Mouse (Mus musculus) neural tube, embryonic 14.5 days (tissue): ENCODE measurements at regions not wholly inside any gene's neighbourhood (a gene's known extent, or its start where the extent isn't known, plus 50 kb on each side); places are given as distances from the start of the nearest gene placed in this dataset.
"Not testable (repeated sequence)": the region's sequence is repeated elsewhere in the genome, so short reads cannot be mapped to it uniquely, and the experiment has no call there.

ENCODE experiments used
- ATAC-seq: fragments of 200-750 bp; cut with Nextera tagmentation; 2 replicates; pipeline ENCODE4 v1.8.0; 2017; ENCODE audit warnings: low read depth, mild to moderate bottlenecking, moderate TSS enrichment, moderate library complexity
- H3K27ac ChIP-seq: fragments of 300-500 bp; sonication (generic); 2 replicates; pipeline ENCODE4 v1.5.1; 2014; ENCODE audit warnings: low read depth, mild to moderate bottlenecking, control low read depth, low read length, moderate library complexity, mixed read lengths
- H3K27me3 ChIP-seq: fragments of 300-500 bp; sonication (generic); 2 replicates; pipeline ENCODE4 v1.6.1; 2014; ENCODE audit warnings: low read length; ENCODE audit not compliant: control insufficient read depth, insufficient read depth
- H3K36me3 ChIP-seq: fragments of 300-500 bp; sonication (generic); 2 replicates; pipeline ENCODE4 v1.6.1; 2014; ENCODE audit warnings: low read length, mixed read lengths; ENCODE audit not compliant: control insufficient read depth, insufficient read depth
- H3K4me1 ChIP-seq: fragments of 300-500 bp; sonication (generic); 2 replicates; pipeline ENCODE4 v1.6.1; 2014; ENCODE audit warnings: low read length; ENCODE audit not compliant: control insufficient read depth, insufficient read depth
- H3K4me2 ChIP-seq: fragments of 300-500 bp; sonication (generic); 2 replicates; pipeline ENCODE4 v1.6.1; 2014; ENCODE audit warnings: mild to moderate bottlenecking, low read depth, low read length, control low read depth
- H3K4me3 ChIP-seq: fragments of 300-500 bp; sonication (generic); 2 replicates; pipeline ENCODE4 v1.5.1; 2014; ENCODE audit warnings: low read depth, low read length, control low read depth, mixed read lengths
- H3K9ac ChIP-seq: fragments of 300-500 bp; sonication (generic); replicated peaks from 2 replicates; pipeline ENCODE4 v1.6.1; 2014; ENCODE audit warnings: low read depth, mild to moderate bottlenecking, control low read depth, low read length, mixed read lengths
- H3K9me3 ChIP-seq: fragments of 300-500 bp; sonication (generic); 2 replicates; pipeline ENCODE4 v1.6.1; 2016; ENCODE audit warnings: low read length; ENCODE audit not compliant: control insufficient read depth
- WGBS: fragments of 180-500 bp; shearing (Covaris S2); extraction: QIAGEN DNeasy Blood & Tissue Kit; methylation state at CpG from one replicate; pipeline ENCODE4 v1.1.7; 2014; 5-methylcytosine and 5-hydroxymethylcytosine counted together

DNA sequence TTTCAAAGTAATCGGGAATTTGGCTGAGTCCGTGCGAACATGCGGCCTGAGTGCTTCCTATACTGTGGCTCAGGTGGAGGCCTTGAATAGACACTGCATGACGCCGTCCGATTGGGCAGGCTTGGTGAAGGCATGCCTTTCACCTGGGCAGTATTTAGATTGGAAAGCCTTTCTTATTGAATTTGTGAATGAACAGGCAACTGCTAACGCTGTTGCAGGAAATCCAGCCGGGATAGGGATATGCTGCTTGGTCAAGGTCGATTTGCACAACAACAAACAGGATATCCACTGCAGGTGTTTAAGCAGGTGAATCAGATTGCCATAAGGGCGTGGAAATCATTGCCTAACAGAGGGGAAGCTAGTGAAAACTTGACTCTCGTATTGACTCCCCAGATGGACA, 183.7 kb upstream of the Ccdc54 start:
- not testable (repeated sequence) for H3K36me3 ChIP-seq, H3K27me3 ChIP-seq, H3K9me3 ChIP-seq, H3K27ac ChIP-seq, ATAC-seq, H3K4me2 ChIP-seq, H3K9ac ChIP-seq, H3K4me1 ChIP-seq, H3K4me3 ChIP-seq
- WGBS, result 90% methylated on average over 12 of the region's 12 CpGs

- no peak overlapping the region for H3K9ac ChIP-seq
- no peak for ATAC-seq
These were observed 175.3 kb upstream of the Ccdc54 start for GRCm38 (mm10) chr16:50766055-50766770.

DNA sequence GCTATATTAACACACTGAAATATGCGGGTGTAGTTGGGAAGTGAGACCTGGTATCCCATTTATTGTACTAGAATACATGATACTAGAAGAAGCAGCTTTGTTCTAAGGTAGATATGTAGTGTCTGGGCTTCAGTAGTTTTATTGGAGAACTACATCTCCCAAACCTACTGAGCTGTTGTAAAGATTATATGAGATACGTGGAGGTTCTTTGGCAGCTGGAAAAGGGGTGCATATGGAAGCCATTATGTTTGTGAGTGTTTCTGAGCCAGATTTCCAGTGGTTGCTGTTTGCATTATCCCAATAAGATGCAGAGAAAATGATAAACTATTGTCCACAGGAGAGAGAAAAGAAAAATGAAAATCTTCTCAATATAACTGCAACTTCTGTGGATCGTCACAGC, 171.1 kb upstream of the Ccdc54 start:
- Histone ChIP-seq H3K4me1 (no peaks in the 10 kb centered on the region), H3K4me3 (no peak overlapping the region), H3K27ac (no peak overlapping the region), H3K4me2 (no peak overlapping the region), H3K36me3 (no peaks in the 10 kb centered on the region), H3K27me3 (no peaks in the 10 kb centered on the region), H3K9ac (no peak overlapping the region), H3K9me3 (no peaks in the 10 kb centered on the region)
- ATAC-seq, result no peak
- 82% methylated on average over 3 of the region's 3 CpGs for WGBS

More at GRCm38 (mm10) chr16:50766055-50766770, 175.3 kb upstream of the Ccdc54 start:
- WGBS, result 78% methylated on average over 11 of the region's 11 CpGs
- Histone ChIP-seq H3K27me3 (no peaks in the 10 kb centered on the region), H3K36me3 (no peaks in the 10 kb centered on the region), H3K27ac (no peak overlapping the region), H3K4me3 (no peak overlapping the region), H3K9me3 (no peaks in the 10 kb centered on the region), H3K4me2 (no peak overlapping the region), H3K4me1 (no peaks in the 10 kb centered on the region)

DNA sequence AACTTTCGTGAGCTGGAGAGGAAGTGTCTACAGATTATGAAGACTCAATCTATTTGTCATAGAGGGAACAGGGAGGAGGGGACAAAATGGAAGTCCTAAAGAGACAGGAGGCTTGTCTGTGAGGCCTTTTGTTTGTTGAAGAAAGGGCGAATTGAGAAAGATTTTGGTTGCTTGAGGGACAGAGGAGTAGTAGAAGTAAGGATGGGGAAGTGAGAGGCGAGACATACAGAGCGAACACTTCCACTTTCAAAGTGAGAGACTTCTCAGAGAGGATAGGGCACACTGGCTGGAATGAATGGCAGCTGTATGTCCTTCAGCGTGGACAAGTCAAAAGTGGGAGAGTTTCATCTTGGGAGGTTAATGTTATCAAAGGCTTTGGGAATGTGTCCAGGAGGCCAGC, 169.0 kb upstream of the Ccdc54 start:
- Histone ChIP-seq H3K4me3 (no peak overlapping the region), H3K27me3 (no peaks in the 10 kb centered on the region), H3K27ac (no peak overlapping the region), H3K9me3 (no peaks in the 10 kb centered on the region), H3K4me1 (no peaks in the 10 kb centered on the region), H3K36me3 (no peaks in the 10 kb centered on the region), H3K9ac (no peak overlapping the region), H3K4me2 (no peak overlapping the region)
- 79% methylated on average over 5 of the region's 5 CpGs for WGBS
- ATAC-seq, result no peak

- no peak for ATAC-seq
- Histone ChIP-seq H3K27ac (no peak overlapping the region), H3K4me3 (no peak overlapping the region), H3K4me1 (no peaks in the 10 kb centered on the region), H3K9me3 (no peaks in the 10 kb centered on the region), H3K9ac (no peak overlapping the region), H3K36me3 (no peaks in the 10 kb centered on the region), H3K27me3 (no peaks in the 10 kb centered on the region), H3K4me2 (no peak overlapping the region)
- 49% methylated on average over 4 of the region's 4 CpGs for WGBS
These were observed 165.7 kb upstream of the Ccdc54 start for GRCm38 (mm10) chr16:50756696-50757095.

DNA sequence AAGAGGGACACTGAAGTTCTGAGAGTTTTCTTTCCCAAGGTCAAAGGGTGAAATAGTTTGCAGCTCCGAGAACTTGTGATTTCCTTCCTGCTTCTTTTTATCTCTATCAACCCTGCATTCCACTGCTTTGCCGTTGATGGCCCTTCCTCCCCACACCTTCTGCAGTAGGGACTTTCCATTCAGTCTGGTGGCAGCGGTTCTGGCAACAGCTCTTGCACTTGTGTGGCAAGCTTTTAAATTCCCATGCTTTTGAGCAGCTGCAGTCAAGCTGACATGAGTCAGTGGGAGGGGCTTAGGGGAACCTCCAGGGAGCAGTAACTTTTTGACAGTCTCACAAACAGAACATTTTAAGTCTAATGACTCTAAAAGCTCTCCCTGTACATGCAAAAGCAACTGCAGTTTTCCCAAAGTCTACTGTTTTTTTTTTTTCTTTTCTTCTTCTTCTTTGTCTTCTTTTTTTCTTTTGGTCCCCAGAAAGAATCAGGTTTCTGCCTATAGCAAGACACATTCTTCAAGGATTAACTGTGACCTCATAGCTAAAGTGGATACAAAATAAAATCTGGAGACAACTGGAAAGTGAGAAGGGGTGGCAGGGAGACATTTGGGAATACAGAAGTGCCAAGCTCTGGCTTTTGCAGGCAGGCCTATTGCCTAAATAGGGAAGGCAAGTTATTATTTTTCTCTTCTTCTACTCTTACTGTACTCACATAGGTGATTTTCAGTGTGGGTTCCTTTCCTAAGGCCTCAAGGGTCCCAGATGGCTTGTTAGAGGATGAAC, 162.8 kb upstream of the Ccdc54 start:
- no peak for ATAC-seq
- no peaks in the 10 kb centered on the region for H3K27me3 ChIP-seq
- 11% methylated on average over 3 of the region's 3 CpGs for WGBS
- no peak overlapping the region for H3K27ac ChIP-seq
- H3K36me3 ChIP-seq, result no peaks in the 10 kb centered on the region
- no peak overlapping the region for H3K9ac ChIP-seq
- H3K4me2 ChIP-seq, result no peak overlapping the region
- no peak overlapping the region for H3K4me3 ChIP-seq
- no peaks in the 10 kb centered on the region for H3K4me1 ChIP-seq
- no peaks in the 10 kb centered on the region for H3K9me3 ChIP-seq

- Histone ChIP-seq H3K27ac (no peak overlapping the region), H3K9me3 (no peaks in the 10 kb centered on the region), H3K9ac (no peak overlapping the region), H3K4me3 (no peak overlapping the region), H3K4me2 (no peak overlapping the region), H3K36me3 (no peaks in the 10 kb centered on the region), H3K4me1 (no peaks in the 10 kb centered on the region), H3K27me3 (no peaks in the 10 kb centered on the region)
- 85% methylated on average over 11 of the region's 11 CpGs for WGBS
- no peak for ATAC-seq
These were observed 162.1 kb upstream of the Ccdc54 start for GRCm38 (mm10) chr16:50753046-50753445.

GRCm38 (mm10) chr16:50752277-50752600, 161.3 kb upstream of the Ccdc54 start:
- Histone ChIP-seq H3K9ac (no peak overlapping the region), H3K4me2 (no peak overlapping the region), H3K27me3 (no peaks in the 10 kb centered on the region), H3K4me3 (no peak overlapping the region), H3K4me1 (no peaks in the 10 kb centered on the region), H3K9me3 (no peaks in the 10 kb centered on the region), H3K27ac (no peak overlapping the region), H3K36me3 (no peaks in the 10 kb centered on the region)
- WGBS, result 87% methylated on average over 10 of the region's 10 CpGs
- ATAC-seq, result no peak

GRCm38 (mm10) chr16:50751495-50752276, 160.7 kb upstream of the Ccdc54 start:
- Histone ChIP-seq H3K9me3 (no peaks in the 10 kb centered on the region), H3K9ac (no peak overlapping the region), H3K4me2 (no peak overlapping the region), H3K27me3 (no peaks in the 10 kb centered on the region), H3K36me3 (no peaks in the 10 kb centered on the region), H3K27ac (no peak overlapping the region), H3K4me1 (no peaks in the 10 kb centered on the region), H3K4me3 (no peak overlapping the region)
- ATAC-seq, result no peak
- WGBS, result 84% methylated on average over 9 of the region's 9 CpGs
